Mouse (Mus musculus) kidney, postnatal 14 days (tissue): Measurements from ENCODE around the gene Scmh1.
"Not testable (repeated sequence)": the region's sequence is repeated elsewhere in the genome, so short reads cannot be mapped to it uniquely, and the experiment has no call there.

Experiments used
- DNase-seq: peaks from one replicate; pipeline ENCODE4 v3.0.0; 2022; ENCODE audit warnings: mixed read lengths

Scmh1 gene

DNA sequence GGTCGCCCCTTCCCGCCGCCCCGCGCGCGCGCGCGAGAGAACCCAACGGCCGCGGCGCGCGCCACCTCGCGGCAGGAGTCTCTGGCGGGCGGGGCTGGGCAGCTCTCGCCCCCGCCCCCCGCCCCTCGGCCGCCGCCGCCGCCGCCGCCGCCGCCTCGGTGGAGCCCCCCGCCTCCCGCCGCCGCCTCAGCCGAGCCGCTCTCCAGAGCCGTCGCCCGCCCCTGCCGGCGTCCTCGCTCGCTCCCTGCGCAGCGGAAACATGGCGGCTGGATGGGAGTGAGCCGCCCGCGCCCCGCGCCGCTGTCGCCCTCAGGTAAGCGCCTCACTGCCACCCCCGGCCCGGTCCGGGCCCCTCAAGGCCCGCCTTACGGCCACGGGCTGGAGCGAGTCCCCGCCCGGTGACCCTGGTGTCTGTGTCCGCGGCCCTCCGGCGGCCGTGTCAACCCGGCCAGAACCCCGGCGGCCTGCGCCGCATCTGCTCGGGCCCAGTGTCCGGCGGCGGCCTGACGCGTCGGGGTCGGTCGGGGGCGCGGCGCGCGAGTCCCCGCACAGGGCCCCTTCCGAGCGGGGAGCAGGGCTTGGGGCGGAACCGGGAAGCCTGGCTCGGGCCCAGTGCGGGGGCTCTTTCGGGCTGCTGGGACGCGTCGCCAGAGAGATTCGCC is at the start of gene Scmh1:
Gene Scmh1, plus strand, starts transcription at position 138 of the 662 bp plus-strand sequence.
- peak; percentile 83 for DNase-seq

DNA sequence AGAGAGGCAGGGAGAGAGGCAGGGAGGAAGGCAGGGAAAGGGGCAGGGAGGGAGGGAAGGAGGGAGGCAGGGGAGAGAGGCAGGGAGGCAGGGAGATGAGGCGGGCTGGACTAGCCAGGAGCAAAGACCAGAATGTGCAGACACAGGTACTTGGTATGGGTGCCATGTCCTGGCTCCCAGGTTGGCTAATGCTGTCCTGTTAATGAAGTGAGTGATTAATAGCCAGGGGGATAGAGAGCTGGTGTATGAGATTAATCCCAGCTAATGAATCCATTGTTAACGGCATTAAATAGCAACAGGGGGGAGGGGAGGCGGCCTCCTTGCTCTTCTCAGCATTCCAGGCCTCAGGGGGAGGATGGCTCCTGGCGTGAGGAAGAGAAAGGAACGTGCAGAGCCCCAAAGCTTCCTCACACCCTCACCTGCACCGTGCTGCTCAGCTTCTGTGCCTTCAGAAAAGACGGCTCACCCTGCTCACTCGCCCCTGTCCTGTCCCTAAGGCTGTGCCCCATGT is 45.0 kb upstream of the Scmh1 start:
- DNase-seq: peak; percentile 37

DNA sequence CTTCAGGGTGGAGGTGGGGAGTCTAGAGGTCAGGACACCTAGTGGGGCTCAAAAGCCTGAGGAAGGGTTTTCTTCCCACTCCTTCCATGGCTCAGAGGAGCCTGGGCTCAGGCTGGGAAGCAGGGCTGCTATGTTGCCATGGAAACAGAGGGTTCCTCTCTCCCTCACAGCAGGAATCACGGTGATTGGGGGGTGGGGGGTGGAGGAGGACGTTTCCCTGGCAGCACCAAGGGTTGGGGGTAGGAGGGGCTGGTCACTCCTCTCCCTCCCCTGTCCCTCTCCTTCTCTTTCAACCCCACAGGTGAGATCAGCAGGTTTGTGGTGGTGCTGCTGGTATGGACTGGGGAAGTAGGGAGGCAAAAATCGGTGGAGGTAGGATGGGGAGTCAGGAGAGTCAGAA is 40.4 kb upstream of the Scmh1 start:
- DNase-seq: no peak

DNA sequence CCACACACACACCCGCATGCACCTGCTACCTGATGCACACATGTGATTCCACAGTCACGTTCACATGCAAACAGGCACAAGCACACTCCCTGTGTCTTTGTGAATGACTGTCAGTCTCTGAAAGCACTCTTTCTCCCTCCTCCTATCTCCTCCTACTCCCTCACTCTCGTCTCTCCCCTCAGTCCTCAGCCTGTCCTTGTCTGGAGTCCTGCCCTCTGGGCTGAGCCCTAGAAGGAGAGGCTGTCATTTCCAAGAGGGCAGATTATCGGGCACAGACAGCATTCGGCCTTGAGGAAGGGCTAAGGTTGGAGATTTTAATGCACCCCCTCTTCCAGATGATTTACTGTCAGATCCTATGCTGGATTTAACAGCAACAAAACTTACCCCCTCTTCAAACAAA is 39.6 kb upstream of the Scmh1 start:
- DNase-seq: no peak

DNA sequence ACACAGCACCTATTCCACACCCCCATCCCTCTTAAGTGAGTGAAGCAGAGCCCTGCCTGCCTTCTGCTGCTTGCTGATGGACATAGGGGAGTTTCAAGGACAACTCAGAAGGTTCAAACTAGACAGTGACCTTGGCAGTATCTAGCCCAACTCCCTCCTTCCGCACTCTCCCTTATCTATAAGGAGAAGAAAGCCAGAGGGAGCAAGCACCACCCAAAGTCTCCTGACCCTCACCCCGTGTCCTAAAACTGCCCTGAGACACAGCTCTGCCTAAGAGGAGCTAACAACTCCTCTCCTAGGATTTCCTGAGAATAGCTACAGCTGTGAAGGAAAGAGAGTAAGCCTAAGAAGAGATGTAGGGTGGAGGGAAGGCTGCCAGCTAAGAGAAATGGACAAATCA is 37.0 kb upstream of the Scmh1 start:
- no peak for DNase-seq

DNA sequence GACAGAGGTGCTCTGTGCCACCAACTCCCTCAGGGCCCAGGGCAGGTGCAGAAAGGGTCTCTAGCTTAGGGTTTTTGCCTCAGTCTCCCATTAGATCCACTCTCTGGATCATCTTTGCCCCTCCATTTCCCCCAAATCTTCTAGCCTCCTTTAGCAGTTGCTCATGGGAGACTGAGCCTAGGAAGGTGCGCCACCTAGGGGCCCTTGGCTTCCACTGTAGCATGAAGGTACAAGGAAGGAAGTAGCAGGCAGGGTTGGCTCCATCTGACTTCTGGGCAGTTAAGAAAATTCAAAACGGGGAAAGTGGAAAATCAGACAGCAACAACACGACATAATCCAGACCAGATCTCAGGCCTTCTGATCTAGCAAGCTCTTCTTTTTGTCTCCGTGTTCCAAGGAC is 36.4 kb upstream of the Scmh1 start:
- peak; percentile 60 for DNase-seq

DNA sequence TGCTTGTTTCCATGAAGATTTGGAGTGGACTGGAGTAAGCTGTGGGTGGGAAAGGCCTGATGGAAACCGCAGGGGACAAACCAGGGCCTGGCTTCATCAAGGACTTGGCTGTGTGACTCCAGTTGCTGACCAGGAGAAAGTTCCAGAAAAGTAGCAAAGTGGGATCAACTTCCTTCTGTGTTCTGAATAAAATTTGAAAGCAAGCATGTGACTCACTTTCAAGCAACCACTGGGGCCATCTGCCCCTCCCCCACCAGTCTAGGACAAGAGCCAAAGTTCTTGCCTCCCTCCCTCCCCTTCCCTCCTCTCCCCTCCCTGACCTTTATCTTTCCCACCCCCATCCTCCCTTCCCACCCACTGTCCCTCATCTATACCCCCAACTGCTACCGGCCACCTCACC is 35.9 kb upstream of the Scmh1 start:
- peak; percentile 45 for DNase-seq

DNA sequence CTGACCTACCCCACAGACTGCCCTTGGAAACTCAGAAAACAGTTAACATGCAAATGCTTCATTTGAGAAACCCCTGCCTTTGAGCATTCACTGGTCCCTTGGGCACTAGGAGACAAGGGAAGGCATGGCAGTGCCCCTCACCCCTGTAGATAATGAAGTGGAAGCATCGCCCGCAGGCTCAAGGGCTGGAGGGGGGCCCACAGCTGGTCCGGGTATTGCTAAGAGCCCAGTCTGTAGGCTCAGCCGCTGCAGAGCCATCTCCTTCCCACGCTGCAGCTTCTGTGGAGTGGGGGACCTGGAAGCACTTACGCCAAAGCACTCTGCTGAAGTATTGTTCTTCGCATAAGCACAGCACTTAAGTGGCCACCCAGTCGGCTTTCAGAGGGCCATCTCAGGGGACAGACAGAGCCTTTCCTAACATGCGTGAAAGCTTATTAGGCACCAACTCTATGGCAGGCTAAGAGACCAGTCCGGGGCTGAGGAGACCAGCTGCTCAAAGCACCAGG is 35.2 kb upstream of the Scmh1 start:
- no peak for DNase-seq

DNA sequence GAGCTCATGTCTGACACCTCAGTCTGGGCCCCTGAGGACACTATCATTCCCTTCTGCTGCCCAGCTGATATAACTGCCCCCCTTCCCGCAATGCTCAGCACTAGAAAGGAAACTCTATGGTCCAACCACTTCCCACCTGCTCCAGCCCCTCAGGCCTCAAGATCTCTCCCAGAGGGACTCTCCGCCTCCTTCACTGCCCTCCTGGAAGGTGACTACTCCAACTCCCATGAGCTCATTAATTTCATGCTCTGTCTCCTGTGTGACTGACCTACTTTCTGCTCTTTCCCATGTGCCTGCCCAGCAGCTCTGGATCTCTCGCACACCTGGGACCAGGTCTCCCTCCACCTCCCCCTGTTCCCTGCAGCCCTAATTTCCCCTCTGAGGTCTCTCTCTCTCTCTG is 32.2 kb upstream of the Scmh1 start:
- no peak for DNase-seq

DNA sequence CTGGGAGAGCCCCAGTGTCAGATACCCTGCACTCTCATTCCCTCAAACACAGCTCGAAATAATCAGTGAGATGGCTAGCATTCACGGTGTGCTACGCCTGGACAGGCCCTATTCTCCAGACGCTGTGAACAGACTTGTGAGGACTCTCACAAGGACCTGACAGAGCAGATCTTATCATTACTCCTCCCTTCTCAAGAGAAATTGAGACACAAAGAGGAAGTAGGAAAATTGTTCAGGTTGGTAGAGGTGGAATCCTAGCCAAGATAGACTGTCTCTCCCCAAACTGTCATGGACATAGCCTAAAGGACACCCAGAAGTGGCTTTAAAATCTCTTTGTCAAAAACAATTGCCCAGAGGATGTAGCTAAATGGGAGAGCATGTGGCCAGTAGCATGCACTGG is 31.3 kb upstream of the Scmh1 start:
- DNase-seq: no peak

DNA sequence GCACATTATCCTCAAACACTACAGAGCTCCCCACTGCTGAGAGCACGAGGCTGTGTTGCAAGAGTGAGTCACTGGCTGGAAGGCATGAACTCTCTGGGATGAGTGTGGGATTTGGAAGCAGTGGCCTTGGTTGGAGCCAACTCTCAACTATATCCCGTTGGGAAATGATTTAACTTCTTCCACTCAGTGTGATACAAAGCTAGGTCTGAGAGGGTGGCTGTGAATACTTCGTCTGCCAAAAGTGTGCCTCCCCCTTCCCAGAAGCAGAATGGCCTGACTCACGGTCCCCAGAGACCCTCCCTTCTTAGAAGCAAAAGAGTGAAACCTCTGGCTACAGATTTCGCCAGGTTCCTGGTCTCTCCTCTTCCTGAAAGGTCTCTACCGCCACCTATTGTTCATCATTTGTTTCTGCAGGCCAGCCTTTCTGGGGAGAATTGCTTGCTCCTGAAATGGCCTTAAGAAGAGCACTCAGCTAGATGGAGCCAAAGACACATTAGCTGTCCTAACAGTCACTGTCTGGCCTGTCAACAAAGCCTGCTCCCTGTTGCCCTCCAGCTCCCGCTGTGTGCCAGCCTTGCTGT is 24.2 kb upstream of the Scmh1 start:
- DNase-seq: peak; percentile 78

DNA sequence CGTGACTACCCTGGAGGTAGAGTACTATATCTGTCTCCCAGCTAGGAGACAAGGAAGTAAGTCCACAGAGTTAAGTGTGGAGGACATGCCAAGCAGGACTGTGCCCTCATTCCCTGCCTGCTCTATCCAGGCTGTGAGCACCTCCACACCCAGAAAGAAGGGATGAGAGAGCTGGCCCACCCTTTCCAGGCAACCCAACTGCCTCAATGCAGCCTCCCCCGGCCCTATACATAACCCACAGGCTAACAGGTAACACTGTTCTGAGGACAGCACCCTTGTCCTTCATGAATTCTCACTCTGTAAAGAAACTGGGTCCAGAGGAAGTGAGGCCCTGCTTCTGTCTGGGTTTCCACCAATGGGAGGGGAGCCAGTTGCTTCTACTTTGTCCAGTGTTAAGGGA is 19.6 kb upstream of the Scmh1 start:
- no peak for DNase-seq

DNA sequence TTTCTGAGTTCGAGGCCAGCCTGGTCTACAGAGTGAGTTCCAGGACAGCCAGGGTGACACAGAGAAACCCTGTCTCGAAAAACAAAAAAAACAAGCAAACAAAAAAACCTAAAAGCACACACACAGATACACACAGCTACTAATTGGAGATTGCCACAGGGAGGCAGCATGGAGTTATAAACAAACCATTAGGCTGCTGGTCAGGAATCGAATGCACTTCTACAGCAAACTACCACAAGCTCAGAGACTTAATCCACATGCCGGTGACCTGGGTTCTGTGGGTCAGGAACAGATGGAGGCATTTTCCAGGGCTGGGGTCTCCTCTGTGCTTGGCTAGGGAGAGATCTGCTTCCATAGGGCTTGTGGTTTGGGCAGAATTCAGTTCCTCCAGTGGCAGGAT is 17.6 kb upstream of the Scmh1 start:
- peak; percentile 55 for DNase-seq

DNA sequence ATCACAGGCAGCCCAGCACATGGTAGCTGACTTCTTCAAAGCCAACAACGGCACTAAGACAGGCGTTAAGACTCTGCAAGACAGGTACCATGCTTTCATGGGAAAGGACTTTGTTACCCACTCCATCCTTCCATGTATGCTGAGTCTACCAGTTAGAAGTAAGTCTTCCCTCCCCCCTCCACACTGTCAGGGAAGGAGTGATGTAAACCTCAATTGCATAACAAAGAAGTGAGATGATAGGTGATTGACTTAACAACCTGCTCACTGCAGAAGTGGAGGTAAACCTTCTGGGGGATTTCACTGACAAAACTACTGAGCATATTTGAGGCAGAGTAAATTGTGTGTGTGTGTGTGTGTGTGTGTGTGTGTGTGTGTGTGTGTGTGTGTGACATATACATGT is 17.1 kb upstream of the Scmh1 start:
- no peak for DNase-seq

DNA sequence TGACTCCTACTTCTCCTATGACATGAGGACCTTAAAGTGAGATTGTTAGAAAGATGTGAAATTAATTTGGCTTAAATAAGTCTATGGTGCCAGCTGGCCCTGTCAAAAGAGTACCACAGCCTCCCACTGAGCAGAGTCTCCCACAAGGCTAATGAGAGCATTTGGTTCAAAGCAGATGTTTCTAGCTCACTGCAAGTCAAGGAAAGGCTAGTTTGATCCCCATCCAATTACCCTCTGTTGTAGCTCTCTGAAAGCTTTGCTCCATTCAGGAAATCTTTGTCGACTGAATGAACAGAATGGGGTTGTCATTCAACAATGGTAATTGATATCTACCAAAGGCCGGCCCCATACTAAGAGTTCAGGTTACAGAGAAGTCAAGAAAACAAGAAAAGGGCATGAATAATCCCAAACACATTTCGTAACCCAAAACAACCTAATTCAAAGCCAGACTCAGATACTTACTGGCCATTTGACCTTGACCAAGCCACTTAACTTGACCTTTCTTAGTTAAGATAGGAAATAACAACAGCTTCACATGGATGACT is 16.0 kb upstream of the Scmh1 start:
- no peak for DNase-seq

DNA sequence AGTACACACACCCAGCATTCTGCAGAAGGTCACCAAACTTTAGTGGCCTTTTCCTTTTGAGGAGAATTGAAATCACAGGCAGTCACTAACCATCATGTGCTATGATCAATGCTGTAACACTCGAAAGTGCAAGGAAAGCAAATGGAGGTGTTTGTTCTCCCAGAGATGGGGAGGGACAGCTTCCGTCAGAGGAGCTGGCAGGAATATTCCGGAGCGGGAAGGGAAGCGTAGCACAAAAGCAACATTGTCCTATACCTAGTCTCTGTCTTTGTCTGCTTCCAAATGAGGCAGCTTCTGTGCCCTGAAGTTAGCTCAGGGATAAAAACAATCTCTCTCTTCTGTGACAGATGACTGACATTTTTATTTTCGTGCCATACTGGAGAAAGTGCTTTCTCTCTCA is 15.5 kb upstream of the Scmh1 start:
- no peak for DNase-seq

DNA sequence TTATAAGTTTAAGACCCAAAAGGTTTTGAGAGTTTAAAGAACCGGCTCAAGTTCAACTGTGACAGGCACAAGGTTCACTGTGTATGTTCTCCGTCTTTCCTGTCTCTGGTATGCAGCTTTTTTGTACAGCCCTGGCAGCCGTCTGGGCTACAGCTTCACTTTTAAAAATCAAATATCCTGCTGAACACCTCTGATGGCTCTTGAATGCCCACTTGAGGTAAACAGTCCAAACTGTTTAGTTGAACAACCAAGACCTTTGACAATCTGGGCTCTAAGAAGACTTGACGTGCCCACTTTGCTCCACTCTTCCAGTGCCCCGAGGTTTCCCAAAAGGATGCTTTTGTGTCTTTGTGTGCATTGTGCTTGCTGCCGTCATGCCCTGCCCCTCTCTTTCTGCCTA is 13.5 kb upstream of the Scmh1 start:
- no peak for DNase-seq

DNA sequence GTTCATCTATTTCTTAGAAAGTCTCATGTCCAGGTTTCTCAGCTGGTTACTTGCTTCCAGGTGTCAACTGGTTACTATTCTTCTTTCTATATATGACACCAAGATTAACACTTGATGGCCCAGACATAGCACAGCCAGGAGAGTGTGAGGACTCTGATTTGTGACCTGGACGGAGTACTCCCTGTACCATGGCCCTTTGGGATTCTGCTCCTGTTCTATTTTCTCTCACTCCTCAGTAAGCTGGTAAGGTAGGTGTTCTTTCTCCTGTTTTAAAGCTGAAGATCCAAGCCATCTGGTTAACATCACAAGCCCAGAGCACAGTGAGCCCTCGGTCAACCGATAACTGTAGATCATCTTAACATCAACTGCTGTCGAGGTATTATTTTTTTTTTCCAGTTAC is 12.7 kb upstream of the Scmh1 start:
- DNase-seq: no peak

DNA sequence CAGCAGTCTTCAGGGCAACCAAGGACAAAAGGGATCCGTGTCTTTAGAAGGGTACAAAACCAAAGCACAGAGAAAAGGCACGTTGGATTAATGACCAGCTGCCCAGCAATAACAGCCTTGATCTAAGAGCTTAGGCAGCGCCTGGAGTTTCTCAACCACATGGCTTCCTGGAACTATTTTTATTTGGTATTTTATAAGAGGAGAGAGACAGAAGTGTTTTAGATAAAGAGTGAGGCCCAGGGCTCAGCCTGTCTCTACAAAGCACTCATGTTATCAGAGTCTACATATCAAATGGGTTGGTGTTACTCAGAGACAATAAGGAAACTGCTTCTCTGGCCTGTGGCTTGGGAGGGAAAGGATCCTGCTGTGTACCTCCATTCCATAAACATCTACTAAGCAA is 12.3 kb upstream of the Scmh1 start:
- DNase-seq: no peak

DNA sequence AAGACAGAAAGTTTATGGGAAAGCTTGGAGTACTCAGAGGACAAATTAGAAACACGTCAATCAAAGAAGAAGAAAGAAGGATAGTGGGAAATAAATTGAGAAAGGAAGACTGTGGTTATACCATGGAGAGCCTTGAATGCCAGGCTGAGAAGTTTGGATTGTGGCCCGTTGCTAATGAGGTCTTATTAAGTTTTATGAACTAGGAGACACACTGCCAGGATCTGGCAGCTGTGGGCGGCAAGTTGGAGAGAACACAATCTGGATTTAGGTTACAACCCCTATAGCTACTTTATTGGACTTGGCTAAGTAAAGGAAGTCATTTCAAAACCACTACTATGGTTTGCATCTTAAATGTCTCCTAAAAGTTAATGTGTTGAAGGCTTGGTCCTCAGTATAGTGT is 4.8 kb upstream of the Scmh1 start:
- no peak for DNase-seq

DNA sequence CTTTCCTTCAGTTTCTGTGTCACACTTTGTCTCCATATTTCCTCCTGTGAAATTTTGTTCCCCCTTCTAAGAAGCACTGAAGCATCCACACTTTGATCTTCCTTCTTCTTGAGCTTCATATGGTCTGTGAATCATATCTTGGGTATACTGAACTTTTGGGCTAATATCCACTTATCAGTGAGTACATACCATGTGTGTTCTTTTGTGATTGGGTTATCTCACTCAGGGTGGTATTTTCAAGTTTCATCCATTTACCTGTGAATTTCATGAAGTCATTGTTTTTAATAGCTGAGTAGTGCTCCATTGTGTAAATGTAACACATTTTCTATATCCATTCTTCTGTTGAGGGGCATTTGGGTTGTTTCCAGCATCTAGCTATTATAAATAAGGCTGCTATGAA is 3.0 kb upstream of the Scmh1 start:
- not testable (repeated sequence) for DNase-seq

DNA sequence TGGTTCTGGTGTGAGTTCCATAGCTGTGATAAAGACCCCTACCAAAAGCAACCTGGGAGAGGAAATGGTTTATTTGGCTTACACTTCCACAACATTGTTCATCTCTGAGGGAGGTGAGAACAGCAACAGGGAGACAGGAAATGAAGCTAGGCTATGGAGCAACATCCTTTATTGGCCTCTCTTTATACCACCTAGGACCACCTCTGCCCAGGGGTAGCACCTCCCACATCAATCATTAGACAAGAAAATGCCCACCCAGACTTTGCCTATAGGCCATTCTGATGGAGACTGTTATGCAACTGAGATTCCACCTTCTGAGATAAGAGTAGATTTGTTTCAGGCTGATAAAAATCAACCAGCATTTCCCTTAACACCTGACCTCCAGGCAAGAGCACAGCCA is 834 bp upstream of the Scmh1 start:
- no peak for DNase-seq

DNA sequence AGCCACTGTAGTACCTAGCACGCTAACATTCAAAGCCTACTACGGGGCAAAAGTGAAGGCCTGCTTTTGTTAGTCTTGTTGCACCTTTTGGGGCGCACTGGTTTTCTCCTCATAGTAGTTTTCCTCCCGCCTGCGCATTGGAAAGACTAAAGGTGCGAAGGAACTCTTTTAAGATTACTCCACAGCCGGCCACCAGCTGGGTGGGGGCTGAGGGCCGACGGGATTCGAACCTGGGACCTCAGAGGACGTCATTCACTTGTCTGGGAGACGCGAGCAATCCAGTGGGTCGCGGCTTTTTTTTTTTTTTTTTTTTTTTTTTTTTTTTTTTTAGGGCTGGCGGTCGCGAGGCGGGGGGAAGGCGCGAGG is 320 bp upstream of the Scmh1 start:
- no peak for DNase-seq

DNA sequence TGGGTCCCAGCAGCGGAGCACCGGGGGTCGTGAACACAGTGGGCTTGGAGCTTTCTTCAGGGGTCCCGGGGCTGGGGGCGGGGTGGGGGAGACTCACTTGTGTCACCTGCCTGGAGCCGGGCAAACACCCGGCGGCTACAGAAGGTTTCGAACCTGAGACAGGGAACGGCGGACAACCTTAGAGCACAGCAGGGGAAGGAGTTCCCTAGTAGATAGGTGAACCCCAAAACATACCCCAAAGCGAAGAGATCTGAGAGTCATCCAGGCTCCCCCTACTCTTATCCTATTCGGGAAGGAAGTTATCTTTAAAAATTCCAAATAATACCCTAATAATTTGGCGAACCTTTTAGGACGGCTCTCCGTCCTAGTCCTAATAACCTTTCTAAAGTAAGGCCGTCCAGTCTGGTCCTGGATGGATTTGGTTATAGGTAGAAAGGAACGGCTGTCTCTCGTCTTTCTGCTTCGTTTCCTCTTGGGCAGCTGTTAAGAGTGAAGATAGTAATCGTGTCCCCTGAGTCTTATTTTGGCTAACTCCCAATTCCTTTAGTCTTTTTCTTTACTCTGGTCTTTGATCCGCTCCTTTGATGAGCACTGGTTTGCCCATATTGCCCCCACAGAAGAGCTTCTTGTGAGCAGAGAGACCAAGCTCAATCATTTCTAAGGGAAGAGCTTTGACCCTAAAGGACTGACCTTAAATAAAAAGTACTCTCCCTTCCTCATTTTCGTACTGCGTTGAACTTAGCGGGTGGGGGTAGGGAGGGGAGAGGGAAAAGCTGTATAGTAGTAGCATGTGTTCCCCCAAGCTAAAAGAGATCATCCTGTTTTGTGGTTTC is 941 bp downstream of the Scmh1 start:
- DNase-seq: no peak
